Mouse (Mus musculus) large intestine, adult 2 months (tissue): ENCODE data around the gene Cfap221. TPM values are rescaled to one million over a fixed set of nuclear protein-coding genes. Genes with fewer than 3 reads are reported as not detected.

Experiments
- DNase-seq: peaks from one replicate; pipeline ENCODE4 v3.0.0-alpha.2; 2012; ENCODE audit warnings: low read depth, low spot score
- WGBS: fragments of 180-500 bp; shearing (Covaris S2); methylation state at CpG from one replicate; pipeline ENCODE4 v1.1.7; 2018; 5-methylcytosine and 5-hydroxymethylcytosine counted together
- polyA plus RNA-seq: library from polyadenylated mRNA; depleted of rRNA; stranded (reverse); fragments of >200 nt; gene quantifications from 2 replicates; pipeline ENCODE4 v1.2.3, GENCODE M21; 2012; rRNA removed

Cfap221 gene
- polyA plus RNA-seq, 1 experiment = not detected

GRCm38 (mm10) chr1:119912953-119913814, 83.8 kb downstream of the Cfap221 start, which contains the start of gene Tmem177:
TSS of gene Tmem177 (minus strand) at chr1:119913208.
- 8% methylated on average over 42 of the region's 42 CpGs for WGBS
- peak; percentile 81 for DNase-seq

DNA sequence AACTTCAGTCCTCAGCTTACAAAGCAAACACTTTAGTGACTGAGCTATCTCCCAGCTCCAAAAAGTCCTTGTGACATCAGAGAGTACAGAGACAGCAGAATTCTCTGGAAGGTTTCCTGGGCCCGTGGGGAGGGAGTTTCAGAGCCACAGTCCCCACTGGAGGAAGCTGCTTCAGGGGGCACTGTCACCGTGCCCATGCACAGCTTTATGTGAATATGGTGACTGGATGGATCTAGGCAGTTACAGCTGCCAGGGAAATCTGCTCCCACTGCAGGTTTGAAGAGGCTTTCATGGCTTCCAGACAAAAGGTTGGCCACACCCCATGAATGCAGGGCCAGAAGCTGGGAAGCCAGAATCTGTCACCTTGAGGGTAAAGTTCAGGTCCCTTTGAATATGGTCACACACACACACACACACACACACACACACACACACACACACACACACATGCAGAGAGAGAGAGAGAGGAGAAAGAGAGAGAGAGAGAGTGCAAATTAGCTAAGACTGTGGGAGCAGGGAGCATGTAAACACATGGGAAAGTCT, 89.8 kb downstream of the Cfap221 start:
- DNase-seq = no peak
- WGBS = 50% methylated on average over 2 of the region's 2 CpGs

DNA sequence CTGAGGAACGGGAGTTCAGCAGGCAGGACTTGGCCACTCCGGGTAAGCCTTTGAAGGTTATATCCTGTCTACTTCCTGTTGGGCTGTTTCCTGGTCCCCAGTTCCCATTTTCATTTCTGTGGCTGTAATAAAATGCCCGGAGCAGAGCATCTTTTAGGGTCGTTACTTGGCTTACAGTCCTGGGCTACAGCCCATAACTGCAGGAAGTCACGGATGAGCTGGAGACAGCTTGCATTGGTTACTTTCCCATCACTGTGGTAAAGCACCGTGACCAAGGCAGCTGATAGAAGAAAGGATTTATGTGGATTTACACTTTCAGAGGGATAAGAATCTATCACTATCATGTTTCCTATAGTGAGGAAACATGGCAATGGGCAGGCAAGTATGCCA, 93.8 kb downstream of the Cfap221 start:
- no peak for DNase-seq
- WGBS = 49% methylated on average over 6 of the region's 6 CpGs

- DNase-seq = no peak
- WGBS = 78% methylated on average over 8 of the region's 8 CpGs
These were observed 94.3 kb downstream of the Cfap221 start for GRCm38 (mm10) chr1:119902551-119903230.

- DNase-seq = no peak
- whole genome bisulfite sequencing = 67% methylated on average over 11 of the region's 11 CpGs
These were observed 97.6 kb downstream of the Cfap221 start for GRCm38 (mm10) chr1:119899195-119900123.

DNA sequence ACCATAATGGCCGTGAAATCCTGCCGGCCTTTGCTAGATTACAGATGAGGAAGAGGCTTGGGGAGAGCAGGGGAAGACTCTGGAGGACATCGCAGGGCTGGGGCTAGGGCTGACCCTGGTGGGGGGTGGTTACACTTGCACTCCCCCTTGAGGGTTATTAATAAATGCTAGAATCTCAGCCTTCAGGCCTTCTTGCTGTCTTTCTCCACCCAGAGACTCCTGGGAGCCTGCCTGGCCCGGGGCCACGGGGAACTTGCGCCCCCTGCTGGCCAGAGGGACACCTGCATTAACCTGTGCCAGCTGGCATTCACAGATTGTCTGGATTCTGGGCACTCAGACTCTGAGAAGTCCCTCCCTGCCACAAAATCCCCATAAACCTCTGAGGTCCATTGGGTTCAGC, 102.1 kb downstream of the Cfap221 start:
- DNase-seq = peak; percentile 22
- 39% methylated on average over 6 of the region's 6 CpGs for WGBS

DNA sequence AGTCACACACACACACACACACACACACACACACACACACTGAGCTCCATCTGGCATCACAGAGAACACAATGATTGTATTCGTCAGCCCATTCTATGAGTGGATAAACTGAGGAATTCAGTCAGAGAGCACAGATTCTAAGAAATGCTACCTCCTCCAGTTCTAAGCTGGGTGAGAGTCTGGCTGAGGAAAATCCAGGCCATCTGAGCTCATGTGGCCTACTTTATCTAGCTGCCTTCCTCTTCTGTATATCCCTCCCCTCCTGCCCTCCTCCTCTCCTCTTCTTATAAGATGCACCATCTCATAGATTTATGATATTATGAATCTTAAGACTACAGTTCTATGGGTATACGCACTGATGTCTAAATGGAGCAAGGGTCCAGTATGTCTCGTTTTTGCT, 103.4 kb downstream of the Cfap221 start:
- no peak for DNase-seq
- 86% methylated on average over 3 of the region's 3 CpGs for WGBS

GRCm38 (mm10) chr1:119892933-119893332, 104.1 kb downstream of the Cfap221 start:
- DNase-seq = no peak
- 37% methylated on average over 6 of the region's 6 CpGs for WGBS

- 62% methylated on average over 4 of the region's 4 CpGs for WGBS
These were observed 105.2 kb downstream of the Cfap221 start for GRCm38 (mm10) chr1:119891865-119892264.

DNA sequence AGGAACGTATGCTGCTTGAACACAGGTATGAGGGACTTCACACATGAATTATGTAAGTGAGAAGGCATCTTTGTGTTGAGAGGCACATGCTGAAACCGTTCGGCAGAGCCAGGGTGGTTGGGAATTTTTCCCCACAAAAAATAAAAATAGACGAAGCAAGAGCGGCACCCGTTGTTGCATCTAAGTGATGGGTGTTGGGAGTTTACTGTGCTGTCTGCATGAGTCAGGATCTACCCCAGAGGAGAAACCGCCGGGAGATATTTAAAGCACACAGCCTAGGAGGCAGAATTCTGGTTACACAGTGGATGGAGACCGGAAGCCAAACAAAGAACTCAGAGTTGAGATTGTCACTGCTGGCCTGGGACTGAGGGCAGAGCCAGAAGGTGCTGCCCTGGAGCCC, 105.9 kb downstream of the Cfap221 start:
- DNase-seq = no peak
- 79% methylated on average over 9 of the region's 9 CpGs for WGBS

More at GRCm38 (mm10) chr1:119891865-119892264, 105.2 kb downstream of the Cfap221 start:
- no peak for DNase-seq

GRCm38 (mm10) chr1:119889347-119889746, 107.7 kb downstream of the Cfap221 start:
- no peak for DNase-seq
- WGBS = 79% methylated on average over 16 of the region's 16 CpGs

DNA sequence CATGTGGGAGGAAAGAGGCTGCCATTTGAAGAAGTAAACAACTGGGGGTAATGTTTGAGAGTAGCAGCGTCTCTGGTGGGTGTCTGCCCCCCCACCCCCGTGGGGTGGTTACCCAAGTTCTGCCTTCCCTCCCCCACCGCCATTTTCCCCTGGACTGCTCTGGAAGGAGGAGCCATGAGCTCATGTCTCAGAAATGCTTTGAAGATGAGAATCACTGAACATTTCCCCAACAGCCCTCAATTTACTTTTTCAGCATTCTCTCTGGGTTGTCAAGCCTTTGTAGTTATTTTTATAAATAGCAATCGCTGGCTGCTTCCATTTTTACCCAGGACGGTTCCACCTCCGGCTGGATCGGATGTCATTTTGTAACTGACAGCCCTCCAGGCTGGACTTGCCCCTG, 110.7 kb downstream of the Cfap221 start:
- WGBS = 55% methylated on average over 7 of the region's 7 CpGs
- DNase-seq = no peak

- WGBS = 82% methylated on average over 3 of the region's 3 CpGs
- no peak for DNase-seq
These were observed 112.8 kb downstream of the Cfap221 start for GRCm38 (mm10) chr1:119884272-119884671.

- DNase-seq = no peak
- 76% methylated on average over 7 of the region's 7 CpGs for WGBS
These were observed 118.1 kb downstream of the Cfap221 start for GRCm38 (mm10) chr1:119878909-119879308.

DNA sequence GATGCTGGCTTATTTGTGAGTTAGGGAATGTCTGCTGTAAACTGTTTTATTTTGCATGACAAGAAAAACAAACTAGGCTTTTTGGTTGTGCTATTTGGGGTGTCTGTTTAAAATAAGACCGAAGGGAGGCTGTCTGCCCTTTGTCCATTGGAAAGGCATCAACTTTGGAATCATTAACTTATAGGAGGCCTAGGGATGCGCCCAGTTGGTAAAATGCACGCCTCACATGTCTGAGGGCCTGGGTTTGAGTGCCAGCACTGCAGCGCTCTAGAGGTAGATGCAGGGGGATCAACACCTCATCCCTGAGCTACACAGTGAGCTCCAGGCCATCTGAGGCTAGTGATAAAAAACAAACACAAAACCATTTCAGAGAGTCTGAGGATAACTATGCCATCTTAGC, 119.6 kb downstream of the Cfap221 start:
- DNase-seq = no peak
- WGBS = 56% methylated on average over 4 of the region's 4 CpGs

Other genes with a start within 250 kb of the Cfap221 start
- 0.58 and 1.0 TPM in 2 replicates for gene Ptpn4, start 159.6 kb downstream of the Cfap221 start, polyA plus RNA-seq
- 4.9 and 5.3 TPM in 2 replicates for gene Tmem177, start 84.0 kb downstream of the Cfap221 start, polyA plus RNA-seq
- gene Sctr, start 9.7 kb upstream of the Cfap221 start, polyA plus RNA-seq = 0.67 and 0.78 TPM in 2 replicates
- gene Tmem37, start 76.8 kb upstream of the Cfap221 start, polyA plus RNA-seq = 73.0 and 108 TPM in 2 replicates
- gene Dbi, start 123.8 kb upstream of the Cfap221 start, polyA plus RNA-seq = 679 and 842 TPM in 2 replicates
- gene 3110009E18Rik, start 124.0 kb upstream of the Cfap221 start, polyA plus RNA-seq = 2.9 and 3.6 TPM in 2 replicates